Mouse (Mus musculus) spleen, adult 2 months (tissue): ENCODE results near the gene Acsm2. TPM values are rescaled to one million over a fixed set of nuclear protein-coding genes. Genes with fewer than 3 reads are reported as not detected.

Experiments used
- DNase-seq, 2 experiments: peaks; one replicate each; pipeline versions ENCODE4 v3.0.0 to v3.0.0-alpha.2; 2012 to 2021; ENCODE audit warnings: low spot score in 2 of 2, low read depth in 1 of 2
- H3K27ac ChIP-seq: fragments of 200-500 bp; 2 replicates; pipeline ENCODE4 v1.5.1; 2012; ENCODE audit warnings: low read length, inconsistent platforms; ENCODE audit not compliant: insufficient read depth
- H3K27me3 ChIP-seq: fragments of 200-500 bp; 2 replicates; pipeline ENCODE4 v1.6.1; 2012; ENCODE audit warnings: mild to moderate bottlenecking, moderate library complexity, low read length, inconsistent platforms; ENCODE audit not compliant: control insufficient read depth, insufficient read depth
- H3K36me3 ChIP-seq: fragments of 200-500 bp; 2 replicates; pipeline ENCODE4 v1.6.1; 2012; ENCODE audit warnings: mild to moderate bottlenecking, low read length, inconsistent platforms; ENCODE audit not compliant: control insufficient read depth, insufficient read depth
- H3K4me1 ChIP-seq: fragments of 200-500 bp; 2 replicates; pipeline ENCODE4 v1.6.1; 2011; ENCODE audit warnings: inconsistent platforms; ENCODE audit not compliant: control insufficient read depth, insufficient read depth, insufficient read length
- H3K4me3 ChIP-seq: fragments of 200-500 bp; 2 replicates; pipeline ENCODE4 v1.5.1; 2011; ENCODE audit warnings: mild to moderate bottlenecking, inconsistent platforms; ENCODE audit not compliant: insufficient read depth, insufficient read length; ENCODE audit errors: extremely low read depth
- CTCF ChIP-seq: fragments of 200-500 bp; IDR thresholded peaks from 2 replicates; pipeline ENCODE4 v1.5.1; 2011; ENCODE audit warnings: mild to moderate bottlenecking, inconsistent platforms; ENCODE audit not compliant: insufficient read depth, insufficient read length, insufficient replicate concordance; ENCODE audit errors: extremely low read depth
- POLR2A ChIP-seq: fragments of 200-500 bp; IDR thresholded peaks from 2 replicates; pipeline ENCODE4 v1.6.1; 2011; ENCODE audit warnings: low read depth, low read length, inconsistent platforms
- WGBS: fragments of 180-500 bp; shearing (Covaris S2); methylation state at CpG from one replicate; pipeline ENCODE4 v1.1.7; 2018; 5-methylcytosine and 5-hydroxymethylcytosine counted together
- polyA plus RNA-seq: library from polyadenylated mRNA; depleted of rRNA; stranded (reverse); fragments of >200 nt; gene quantifications from 2 replicates; pipeline ENCODE4 v1.2.3, GENCODE M21; 2012; rRNA removed

Acsm2 gene
- polyA plus RNA-seq: 0.53 TPM in 1 of 2 replicates, not detected in the other

DNA sequence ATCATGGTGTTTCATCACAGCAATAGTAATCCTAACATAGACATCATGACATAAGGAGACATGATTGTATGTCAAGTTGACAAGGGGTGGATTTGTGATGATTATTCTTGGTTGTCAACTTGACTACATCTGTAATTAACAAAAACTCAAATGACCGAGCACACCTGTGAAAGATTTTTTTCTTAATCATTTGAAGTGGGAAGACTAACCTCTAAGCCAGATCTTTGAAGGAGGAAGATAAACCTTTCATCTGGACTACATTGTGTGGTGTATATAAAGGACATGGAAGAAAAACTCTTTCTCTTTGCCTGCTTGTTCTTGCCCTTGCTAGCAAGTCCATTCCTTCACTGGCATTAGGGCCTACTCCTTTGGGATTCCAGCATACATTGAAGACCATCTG lies at the start of gene Acsm2:
Acsm2 (plus strand) TSS at position 301 of the 400 bp plus-strand sequence.
- Histone ChIP-seq H3K36me3 (no peaks in the 10 kb centered on the region), H3K27ac (no peak within 1 kb of the TSS), H3K4me3 (no peak within 1 kb of the TSS), H3K27me3 (no peaks in the 10 kb centered on the region), H3K4me1 (no peaks in the 10 kb centered on the region)
- WGBS: 81% methylated on average over 1 of the region's 1 CpGs
- TF ChIP-seq CTCF (no peak), POLR2A (no peak)
- no peak for DNase-seq

DNA sequence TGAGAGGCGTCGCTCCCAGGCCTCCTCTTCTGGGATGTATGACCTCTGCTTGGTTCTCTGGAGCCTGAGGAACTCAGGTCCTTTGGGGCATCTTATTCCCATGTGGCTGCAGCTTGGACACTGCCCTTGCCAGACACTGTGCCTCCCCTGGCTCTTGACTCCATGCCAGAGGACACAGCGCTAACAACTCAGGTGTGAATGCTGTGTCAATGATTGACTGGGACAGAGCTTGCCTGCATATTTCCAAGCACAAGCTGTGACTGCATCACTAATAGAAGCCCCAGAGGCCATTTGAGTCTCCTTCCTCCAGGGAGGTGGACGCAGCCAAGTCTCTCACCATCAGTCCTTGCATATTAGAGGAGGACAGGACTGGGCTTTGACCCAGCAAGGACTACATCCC lies 43.0 kb upstream of the Acsm2 start:
- H3K4me3 ChIP-seq: no peak overlapping the region
- H3K36me3 ChIP-seq: no peaks in the 10 kb centered on the region
- no peak overlapping the region for H3K27ac ChIP-seq
- no peak for TF ChIP-seq POLR2A
- no peak for TF ChIP-seq CTCF
- WGBS: 86% methylated on average over 4 of the region's 4 CpGs
- no peaks in the 10 kb centered on the region for H3K4me1 ChIP-seq
- no peak for DNase-seq
- no peaks in the 10 kb centered on the region for H3K27me3 ChIP-seq

DNA sequence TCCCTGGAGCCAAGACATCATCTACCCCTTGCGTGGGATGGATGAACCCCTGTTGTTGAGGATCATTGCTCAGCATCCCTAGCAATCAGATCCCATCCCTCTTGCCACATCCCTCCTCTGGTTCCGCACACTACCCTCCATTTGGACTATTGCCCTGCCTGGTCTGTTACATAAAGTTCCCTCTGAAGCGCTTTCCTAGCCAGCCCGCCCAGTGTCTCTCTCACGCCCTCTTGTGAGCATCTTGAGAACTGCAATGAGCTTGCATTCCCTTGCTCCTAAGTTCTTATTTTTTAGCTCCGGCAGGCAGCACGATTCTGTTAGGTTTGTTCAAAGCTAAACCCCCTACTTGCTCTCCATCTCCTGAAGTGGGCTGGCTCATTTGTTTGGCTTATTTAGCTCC lies 41.1 kb upstream of the Acsm2 start:
- Histone ChIP-seq H3K27me3 (no peaks in the 10 kb centered on the region), H3K4me1 (no peaks in the 10 kb centered on the region), H3K4me3 (no peak overlapping the region), H3K27ac (no peak overlapping the region), H3K36me3 (no peaks in the 10 kb centered on the region)
- TF ChIP-seq CTCF: no peak
- no peak for TF ChIP-seq POLR2A
- 39% methylated on average over 7 of the region's 7 CpGs for WGBS
- no peak for DNase-seq

DNA sequence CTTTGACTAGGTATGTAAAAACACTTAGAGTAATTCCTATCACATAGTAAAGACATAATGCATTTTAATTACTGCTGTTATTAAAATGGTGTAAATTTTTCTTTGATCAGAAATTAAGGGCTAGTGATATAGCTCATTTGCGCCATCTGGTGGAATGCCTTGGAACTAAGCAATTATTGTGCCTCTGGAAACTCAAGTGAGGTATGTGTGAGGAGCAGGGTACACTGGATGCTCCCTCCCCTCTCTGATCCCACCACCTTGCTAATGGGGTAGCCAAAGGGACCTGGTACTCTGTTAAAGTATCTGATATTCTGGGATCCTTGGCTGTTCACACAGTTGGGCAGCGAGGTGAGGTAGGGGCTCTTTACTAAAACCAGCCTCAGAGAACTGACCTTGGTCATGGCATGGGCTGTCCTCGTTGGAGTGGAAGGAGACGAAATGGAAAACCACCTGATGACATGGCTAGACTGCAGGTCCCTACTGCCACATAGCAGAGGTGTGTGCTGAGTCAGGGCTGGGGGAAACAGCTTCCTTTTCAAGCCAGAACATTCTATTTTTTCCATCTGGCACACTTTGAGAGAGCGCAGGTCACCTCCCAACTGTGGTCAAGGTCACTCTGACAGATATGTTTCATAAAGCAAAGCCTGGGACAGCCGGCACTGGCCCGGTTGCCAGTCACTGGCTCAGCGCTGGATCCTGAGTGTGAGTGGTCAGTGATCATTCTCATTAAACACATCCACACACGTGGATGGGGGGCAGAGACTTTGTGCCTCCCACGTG lies 38.5 kb upstream of the Acsm2 start:
- no peaks in the 10 kb centered on the region for H3K36me3 ChIP-seq
- no peaks in the 10 kb centered on the region for H3K27me3 ChIP-seq
- H3K4me1 ChIP-seq: no peaks in the 10 kb centered on the region
- H3K27ac ChIP-seq: no peak overlapping the region
- no peak for TF ChIP-seq POLR2A
- TF ChIP-seq CTCF: no peak
- WGBS: 61% methylated on average over 10 of the region's 10 CpGs
- H3K4me3 ChIP-seq: no peak overlapping the region
- DNase-seq: no peak

DNA sequence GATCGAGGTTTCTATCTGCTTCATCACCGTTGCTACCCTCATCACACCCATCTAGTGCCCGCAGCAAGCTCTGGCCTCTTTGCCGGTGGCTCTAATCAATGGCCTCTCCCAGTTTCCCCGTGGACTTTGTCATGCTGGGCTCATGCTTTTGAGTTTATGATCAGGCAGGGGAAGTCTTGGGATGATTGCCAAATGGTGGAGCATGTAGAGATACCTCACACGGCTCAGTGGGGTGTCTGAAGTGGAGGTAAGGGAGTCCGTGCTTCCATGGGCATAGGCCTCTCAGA lies 37.9 kb upstream of the Acsm2 start:
- no peaks in the 10 kb centered on the region for H3K4me1 ChIP-seq
- 74% methylated on average over 7 of the region's 7 CpGs for WGBS

DNA sequence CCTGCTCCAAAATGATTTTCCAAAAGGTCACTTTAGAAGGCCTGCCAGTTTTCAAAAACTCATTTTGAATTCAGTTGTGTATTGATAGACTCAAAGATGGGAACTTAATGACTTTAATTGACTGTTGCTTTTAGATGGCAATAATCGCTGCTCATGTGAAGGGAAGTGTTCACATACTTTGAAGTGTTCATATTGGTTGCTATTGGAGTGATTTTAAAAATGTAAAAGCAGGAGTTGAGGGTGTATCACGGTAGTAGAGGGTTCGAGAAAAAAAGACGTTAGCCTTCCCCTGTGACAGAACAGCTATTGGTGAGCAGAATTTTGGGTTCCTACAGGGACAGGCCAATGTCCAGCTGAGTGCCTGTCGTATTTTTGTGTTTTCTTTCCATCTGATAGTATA lies 35.0 kb upstream of the Acsm2 start, which contains the start of gene Acsm5:
Acsm5 (plus strand) TSS at position 301 of the 400 bp plus-strand sequence.
- Histone ChIP-seq H3K27me3 (no peaks in the 10 kb centered on the region), H3K4me3 (no peak within 1 kb of the TSS), H3K4me1 (no peaks in the 10 kb centered on the region), H3K36me3 (no peaks in the 10 kb centered on the region), H3K27ac (no peak within 1 kb of the TSS)
- DNase-seq: no peak
- no peak for TF ChIP-seq POLR2A
- TF ChIP-seq CTCF: no peak
- WGBS: 75% methylated on average over 5 of the region's 5 CpGs

More for the DNA sequence above, 37.9 kb upstream of the Acsm2 start:
- Histone ChIP-seq H3K4me3 (no peak overlapping the region), H3K27ac (no peak overlapping the region), H3K36me3 (no peaks in the 10 kb centered on the region), H3K27me3 (no peaks in the 10 kb centered on the region)
- no peak for TF ChIP-seq POLR2A
- TF ChIP-seq CTCF: no peak
- no peak for DNase-seq

DNA sequence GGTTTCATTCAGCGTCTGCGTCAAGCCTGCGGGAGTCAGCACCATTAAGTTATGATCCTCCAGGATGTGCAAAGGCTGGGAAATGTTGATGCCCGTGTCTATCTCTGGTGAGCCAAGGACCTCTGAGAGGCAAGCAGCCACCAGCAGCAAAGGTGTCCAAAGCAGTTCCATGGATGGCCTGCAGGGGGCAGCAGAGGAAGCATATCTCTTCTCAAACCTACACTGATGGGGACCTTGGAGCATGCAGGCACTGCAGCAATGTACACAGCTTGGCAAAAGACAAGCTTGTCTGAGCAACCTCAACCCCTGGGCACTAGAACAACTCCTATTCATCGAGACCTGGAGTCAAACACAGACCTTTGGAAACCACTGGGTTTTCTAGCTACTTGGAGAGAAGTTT lies 34.5 kb upstream of the Acsm2 start:
- H3K27ac ChIP-seq: no peak overlapping the region
- H3K36me3 ChIP-seq: no peaks in the 10 kb centered on the region
- peak in 1 of 2 experiments; percentile 12 for DNase-seq
- H3K4me3 ChIP-seq: no peak overlapping the region
- WGBS: 57% methylated on average over 5 of the region's 5 CpGs
- TF ChIP-seq POLR2A (no peak), CTCF (peak; percentile 16; the same call in 1 of the 2 replicates)
- no peaks in the 10 kb centered on the region for H3K27me3 ChIP-seq
- H3K4me1 ChIP-seq: no peaks in the 10 kb centered on the region
